Mouse (Mus musculus): ENCODE results near the gene Klk1b4.
"Not testable (repeated sequence)": the region's sequence is repeated elsewhere in the genome, so short reads cannot be mapped to it uniquely, and the experiment has no call there.

Gene Klk1b4

DNA sequence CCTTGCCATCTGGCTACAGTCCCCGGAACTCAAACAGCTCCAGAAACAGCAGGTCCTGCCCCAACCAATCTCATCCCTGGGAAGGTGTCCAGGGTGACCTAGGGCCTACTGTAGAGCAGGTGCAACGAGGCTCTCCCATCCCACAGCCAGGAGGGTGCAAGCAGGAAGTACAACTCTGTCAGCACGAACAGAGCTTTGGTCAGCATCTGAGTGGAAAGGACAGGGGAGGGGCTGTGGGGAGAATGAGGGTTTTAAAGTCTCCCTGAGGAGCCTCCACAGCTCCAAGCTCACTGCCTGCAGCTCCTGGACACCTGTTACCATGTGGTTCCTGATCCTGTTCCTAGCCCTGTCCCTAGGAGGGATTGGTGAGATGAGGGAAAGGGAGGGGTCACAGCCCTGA lies at the start of gene Klk1b4:
Gene Klk1b4 (plus strand): TSS at position 301 of the 400 bp plus-strand sequence.
- DNase-seq (ENCODE audit: low read depth in 1 of 2, low spot score in 2 of 2) = not testable (repeated sequence)

DNA sequence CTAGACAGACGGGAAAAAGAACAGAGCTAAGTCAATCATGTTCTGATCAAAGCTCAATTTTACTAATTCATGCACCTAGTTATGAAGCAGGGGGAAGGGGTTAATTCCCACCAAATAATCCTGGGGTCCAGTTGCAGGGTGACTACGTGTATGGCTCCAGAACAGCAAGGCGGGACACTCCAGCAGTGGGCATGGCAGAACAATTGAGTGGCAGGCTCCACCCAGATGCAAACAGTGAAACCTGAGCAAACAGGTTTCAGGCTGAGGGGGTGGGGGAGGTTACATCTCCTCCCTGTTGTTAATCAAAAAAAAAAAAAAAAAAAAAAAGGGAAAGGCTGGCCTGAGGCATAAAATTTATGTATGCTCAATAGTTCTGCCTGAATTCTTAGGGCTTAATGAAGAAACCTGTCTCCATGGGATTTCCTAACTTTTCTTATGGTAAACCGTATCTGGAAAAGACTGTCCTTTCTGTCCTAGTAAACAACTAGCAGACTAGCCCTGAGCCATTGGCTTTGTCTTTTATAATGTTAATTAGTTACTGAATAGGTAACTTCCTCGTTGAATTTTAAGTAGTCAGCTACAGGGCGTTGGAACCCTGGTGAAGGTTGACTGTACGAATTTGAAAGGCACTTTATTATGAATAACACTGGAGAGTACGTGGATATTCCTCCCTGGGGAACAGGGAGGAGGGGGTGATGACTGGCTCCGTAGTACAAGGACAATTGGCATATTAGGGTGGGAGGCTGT lies 27.8 kb upstream of the Klk1b4 start:
- no peak for DNase-seq (ENCODE audit: low read depth in 1 of 2, low spot score in 2 of 2)

DNA sequence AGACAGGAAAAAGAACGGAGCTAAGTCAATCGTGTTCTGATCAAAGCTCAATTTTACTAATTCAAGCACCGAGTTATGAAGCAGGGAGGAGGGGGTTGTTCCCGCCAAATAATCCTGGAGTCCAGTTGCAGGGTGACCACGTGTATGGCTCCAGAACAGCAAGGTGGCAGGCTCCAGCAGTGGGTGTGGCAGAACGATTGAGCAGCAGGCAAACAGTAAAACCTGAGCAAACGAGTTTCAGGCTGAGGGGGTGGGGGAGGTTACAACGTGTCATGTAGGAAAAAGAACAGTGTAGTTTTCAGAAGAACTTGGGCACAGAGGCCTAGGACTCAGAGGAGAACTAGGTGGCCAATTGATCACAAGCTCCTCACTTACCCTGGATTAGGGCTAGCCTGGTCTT lies 20.7 kb upstream of the Klk1b4 start:
- not testable (repeated sequence) for DNase-seq (ENCODE audit: low read depth in 1 of 2, low spot score in 2 of 2)

DNA sequence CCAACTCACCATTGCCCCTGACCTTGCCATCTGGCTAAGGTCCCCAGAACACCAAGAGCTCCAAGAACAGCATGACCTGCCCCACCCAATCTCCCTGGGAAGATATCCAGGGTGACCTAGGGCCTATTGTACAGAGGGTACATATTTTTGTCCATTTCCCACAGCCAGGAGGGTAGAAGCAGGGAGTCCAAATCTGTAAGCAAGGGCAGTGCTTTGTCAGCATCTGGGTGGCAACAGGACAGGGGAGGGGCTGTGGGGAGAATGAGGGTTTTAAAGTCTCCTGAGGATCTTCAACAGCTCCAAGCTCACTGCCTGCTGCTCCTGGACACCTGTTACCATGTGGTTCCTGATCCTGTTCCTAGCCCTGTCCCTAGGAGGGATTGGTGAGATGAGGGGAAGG lies 19.3 kb upstream of the Klk1b4 start, which contains the start of gene Klk1b24:
Gene Klk1b24 (plus strand): TSS at position 301 of the 400 bp plus-strand sequence.
- not testable (repeated sequence) for DNase-seq (ENCODE audit: low read depth in 1 of 2, low spot score in 2 of 2)

DNA sequence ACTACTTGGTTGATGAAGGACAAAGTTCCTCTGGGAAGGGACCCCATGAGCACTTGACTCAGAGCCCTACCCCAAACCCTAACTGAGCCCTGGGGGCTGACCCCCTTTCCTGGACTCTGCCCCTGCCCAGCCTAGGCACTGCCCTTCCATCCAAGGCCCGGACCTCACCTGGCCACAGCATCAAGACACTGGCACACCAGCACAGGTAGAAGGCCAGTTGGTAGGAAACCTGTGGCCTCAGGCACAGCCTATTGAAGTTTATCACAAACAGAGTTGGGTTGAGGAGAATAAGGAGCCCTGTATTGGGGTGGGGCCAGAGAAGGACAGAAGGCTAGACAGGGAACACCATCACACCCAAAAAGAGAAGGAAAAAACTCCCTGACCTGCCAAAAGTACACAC lies 13.8 kb upstream of the Klk1b4 start:
- not testable (repeated sequence) for DNase-seq (ENCODE audit: low read depth in 1 of 2, low spot score in 2 of 2)

DNA sequence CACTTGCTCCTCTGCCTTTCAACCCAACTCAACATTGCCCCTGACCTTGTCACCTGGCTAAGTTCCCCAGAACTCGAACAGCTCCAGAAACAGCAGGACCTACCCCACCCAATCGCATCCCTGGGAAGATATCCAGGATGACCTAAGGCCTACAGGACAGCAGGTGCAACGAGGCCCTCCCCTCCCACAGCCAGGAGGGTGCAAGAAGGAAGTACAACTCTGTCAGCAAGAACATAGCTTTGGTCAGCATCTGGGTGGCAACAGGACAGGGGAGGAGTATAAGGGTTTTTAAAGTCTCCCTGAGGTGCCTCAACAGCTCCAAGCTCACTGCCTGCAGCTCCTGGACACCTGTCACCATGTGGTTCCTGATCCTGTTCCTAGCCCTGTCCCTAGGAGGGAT lies 9.3 kb upstream of the Klk1b4 start, which contains the start of gene Klk1b3:
Gene Klk1b3 (plus strand): TSS at position 301 of the 400 bp plus-strand sequence.
- DNase-seq (ENCODE audit: low read depth in 1 of 2, low spot score in 2 of 2) = no peak

DNA sequence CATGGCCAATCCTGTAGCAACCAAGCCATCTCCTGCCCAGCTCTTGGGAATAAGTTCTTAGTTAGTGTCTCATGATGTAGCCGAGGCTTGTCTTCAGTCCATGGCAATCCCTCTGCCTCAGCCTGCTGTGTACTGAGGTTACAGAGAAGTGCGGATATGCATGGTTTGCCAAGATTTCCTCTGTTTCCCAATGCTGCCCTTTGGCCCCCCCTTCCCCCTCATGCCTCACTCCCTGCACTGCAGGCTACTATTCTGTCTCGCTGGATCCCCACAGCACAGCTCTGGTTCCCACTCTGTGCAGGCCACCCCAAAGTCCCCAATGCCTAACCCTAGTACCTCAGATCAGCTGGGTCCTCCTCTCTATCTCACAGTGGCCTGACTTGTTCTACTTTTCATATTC lies 1.1 kb downstream of the Klk1b4 start:
- no peak for DNase-seq (ENCODE audit: low read depth in 1 of 2, low spot score in 2 of 2)

DNA sequence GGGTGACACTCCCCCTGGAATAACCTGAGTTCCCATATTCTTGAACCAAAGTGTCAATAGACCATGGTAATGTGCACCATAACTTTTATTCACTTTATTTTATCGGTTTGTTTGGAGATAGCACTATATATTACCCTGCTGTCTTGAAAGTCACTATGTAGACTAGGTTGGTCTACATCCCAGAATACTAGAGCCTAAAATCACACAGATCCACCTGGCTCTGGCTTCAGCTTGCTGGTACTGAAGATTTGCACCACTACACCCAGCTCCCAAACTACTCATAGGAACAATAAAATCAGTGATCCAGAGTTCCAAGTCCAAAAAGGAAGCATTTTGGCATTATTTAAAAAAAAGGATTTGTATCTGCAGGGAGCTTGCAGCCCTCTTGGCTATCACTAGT lies 8.4 kb downstream of the Klk1b4 start, which contains the start of gene Klk1b5:
Gene Klk1b5 (plus strand): TSS at position 301 of the 400 bp plus-strand sequence.
- DNase-seq (ENCODE audit: low read depth in 1 of 2, low spot score in 2 of 2) = no peak

DNA sequence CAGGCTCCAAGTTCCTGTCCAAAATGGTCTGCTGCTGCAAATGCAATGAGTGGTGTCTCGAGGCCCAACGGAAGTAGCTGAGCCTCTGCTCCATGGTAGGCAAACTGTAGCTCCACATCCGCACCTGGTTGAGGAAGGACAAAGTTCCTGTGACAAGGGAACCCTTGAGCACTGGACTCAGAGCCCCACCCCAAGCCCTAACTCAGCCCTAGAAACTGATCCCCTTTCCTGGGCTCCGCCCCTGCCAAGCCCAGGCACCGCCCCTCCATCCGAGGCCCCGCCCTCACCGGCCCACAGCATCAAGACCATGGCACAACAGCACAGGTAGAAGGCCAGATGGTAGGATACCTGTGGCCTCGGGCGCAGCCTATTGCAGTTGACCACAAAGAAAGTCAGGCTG lies 14.4 kb downstream of the Klk1b4 start:
- not testable (repeated sequence) for DNase-seq (ENCODE audit: low read depth in 1 of 2, low spot score in 2 of 2)

DNA sequence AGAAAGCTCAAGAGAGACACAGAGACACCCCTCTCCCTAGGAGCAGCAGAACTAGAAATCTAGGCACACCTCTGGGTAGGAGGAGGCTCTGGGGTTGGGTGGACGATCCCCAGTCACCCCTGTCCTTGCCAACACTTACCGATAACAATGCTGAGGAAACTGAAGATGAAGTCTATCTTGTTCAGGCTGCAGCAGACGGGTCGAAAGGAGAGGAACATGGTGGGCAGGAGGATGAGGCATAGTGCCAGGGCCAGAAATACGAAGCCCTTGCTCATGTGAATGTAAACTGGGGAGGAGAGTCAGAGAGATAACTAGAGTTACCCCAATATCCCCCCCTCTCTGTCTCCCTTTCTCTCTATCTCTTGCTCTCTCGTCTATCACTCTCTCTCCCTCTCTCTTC lies 15.1 kb downstream of the Klk1b4 start:
- DNase-seq (ENCODE audit: low read depth in 1 of 2, low spot score in 2 of 2) = not testable (repeated sequence)

DNA sequence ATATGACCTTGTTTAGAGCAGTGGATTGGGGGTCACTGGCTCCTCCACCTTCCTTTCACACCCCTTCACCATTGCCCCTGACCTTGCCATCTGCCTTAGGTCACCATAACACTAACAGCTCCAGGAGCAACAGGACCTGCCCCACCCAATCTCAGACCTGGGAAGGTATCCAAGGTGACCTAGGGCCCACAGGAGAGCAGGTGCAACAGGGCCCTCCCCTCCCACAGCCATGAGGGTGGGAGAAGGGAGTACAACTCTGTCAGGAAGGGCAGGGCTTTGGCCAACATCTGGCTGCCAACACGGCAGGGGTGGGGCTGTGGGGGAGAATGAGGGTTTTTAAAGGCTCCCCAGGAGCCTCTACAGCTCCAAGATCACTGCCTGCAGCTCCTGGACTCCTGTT lies 17.8 kb downstream of the Klk1b4 start, which contains the start of gene Klk1:
Gene Klk1 (plus strand): TSS at position 285 of the 400 bp plus-strand sequence.
- no peak for DNase-seq (ENCODE audit: low read depth in 1 of 2, low spot score in 2 of 2)

DNA sequence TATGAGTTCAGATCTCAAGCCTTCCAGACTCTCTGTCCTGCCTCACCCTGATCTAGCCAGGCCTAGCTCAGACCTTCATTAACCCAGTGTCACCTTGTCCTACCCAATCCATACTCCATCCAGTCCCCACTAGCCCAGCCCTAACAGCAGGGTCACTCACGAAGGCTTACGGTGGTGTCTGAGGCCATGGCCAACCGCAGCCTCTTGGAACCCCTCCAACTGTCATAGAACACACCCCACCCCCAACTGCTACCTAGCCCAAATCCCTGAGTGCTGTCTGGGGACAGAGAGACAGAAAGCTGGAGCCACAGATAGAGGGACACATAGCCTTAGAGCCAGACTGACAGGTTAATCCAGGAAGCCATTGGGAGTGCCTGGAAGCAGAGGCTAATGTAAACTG lies 28.7 kb downstream of the Klk1b4 start, which contains the start of gene Gm36864:
Gene Gm36864 (plus strand): TSS at position 269 of the 400 bp plus-strand sequence.
- DNase-seq (ENCODE audit: low read depth in 1 of 2, low spot score in 2 of 2) = no peak

DNA sequence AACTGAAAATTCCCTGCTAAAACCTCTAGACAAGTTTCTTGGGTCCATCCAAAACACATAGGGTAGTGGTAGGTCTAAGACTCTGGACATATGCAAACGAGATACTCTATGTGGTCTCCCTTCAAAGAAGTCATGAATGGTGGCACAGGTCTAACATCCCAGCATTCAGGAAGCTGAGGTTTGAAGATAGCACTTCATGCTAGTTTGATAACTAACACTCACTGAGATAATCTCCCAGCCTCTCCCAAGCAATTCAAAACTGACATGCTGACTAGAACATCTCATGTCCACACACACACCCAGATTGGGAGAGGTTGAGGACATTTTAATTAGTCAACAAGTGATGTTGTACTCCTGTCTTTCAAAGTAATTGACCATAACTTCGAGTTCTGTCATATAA lies 32.7 kb downstream of the Klk1b4 start:
- DNase-seq (ENCODE audit: low read depth in 1 of 2, low spot score in 2 of 2) = no peak

DNA sequence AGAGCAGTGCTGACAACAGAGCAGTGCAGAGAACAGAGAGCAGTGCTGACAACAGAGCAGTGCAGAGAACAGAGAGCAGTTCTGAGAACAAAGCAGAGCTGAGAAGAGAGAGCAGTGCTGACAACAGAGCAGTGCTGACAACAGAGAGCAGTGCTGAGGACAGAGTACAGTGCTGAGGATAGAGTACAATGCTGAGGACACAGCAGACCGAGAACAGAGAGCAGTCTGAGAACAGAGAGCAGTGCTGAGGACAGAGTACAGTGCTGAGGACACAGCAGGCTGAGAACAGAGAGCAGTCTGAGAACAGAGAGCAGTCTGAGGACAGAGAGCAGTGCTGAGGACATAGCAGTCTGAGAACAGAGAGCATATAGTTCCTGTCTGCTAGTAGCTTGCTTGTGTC lies 33.5 kb downstream of the Klk1b4 start:
- no peak for DNase-seq (ENCODE audit: low read depth in 1 of 2, low spot score in 2 of 2)

DNA sequence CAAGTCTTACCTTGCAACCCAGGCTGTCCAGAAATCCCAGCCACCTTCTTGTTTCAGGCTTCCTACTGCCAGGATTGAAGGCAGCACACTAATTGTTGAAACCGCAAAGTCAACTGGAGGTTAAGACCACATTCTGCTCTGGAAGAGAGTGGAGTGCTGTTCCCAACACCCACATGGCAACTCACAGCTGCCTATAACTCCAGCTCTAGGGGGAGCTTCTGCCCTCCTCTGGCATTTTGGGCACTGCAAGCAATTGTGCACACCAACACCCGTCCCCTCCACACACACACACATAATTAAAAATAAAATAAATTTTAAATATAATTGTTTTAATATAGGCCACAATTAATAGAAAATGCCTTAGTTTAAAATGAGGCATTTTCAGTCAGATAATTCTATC lies 33.9 kb downstream of the Klk1b4 start:
- DNase-seq (ENCODE audit: low read depth in 1 of 2, low spot score in 2 of 2) = no peak

DNA sequence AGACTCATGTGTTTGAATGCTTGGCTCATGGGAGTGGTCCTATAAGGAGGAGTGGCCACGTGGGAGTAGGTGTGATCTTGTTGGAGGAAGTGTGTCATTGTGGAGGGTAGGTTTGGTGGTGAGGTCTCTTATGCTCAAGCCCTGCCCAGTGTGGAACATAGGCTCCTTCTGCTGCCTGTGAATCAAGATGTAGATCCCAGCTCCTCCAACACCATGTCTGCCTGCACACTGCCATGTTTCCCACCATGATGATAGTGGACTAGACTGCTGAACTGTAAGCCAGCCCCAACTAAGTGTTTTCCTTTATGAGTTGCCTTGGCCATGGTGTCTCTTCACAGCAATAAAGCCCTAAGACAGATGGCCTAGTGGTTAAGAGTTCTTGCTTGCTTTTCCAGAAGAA lies 36.8 kb downstream of the Klk1b4 start:
- DNase-seq (ENCODE audit: low read depth in 1 of 2, low spot score in 2 of 2) = no peak

DNA sequence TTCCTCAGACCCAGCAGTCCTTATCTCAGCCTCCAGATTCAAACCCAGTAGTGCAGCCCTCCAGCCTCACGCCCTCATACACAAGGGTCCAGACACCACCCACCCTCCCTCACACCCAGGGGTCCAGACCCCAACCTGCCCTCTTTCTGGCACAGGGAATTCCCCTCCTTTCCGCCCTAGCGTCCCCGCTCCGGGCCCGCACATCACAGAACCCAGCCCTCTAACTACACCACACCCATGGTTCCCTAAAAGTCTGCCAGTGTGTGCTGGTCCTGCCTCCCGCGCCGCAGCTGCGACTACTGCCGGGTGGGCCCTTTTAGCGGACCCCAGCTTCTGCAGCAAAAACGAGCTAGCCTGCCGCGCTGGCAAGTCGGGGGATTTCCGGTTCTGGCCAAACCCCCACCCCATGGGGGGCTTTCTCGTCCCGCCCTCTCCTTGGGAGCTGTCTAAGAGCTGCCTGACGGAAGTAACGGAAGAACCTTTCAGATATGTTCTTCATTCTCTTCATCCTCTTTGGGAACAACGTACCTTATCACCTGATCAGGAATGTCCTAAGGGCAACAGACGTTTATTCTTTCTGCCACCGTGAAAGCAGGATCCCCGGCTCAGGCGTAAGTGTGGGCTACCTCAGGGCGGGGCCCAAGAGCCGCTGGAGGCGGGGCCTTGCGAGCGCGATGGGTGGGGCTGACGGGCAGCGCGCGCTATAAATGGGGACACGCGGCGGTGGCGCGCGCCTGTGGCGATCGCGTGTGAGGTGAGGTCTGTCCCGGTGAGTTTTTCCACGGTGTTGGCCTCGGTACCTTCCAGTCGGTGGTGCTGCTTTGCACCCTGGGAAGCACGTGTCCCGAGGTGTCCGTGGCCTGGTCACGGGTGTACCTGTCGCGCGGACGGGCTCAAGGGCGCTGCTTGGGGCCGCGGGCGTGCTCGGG lies 39.1 kb downstream of the Klk1b4 start, which contains the start of the genes 1700028J19Rik and 2410002F23Rik:
Gene 1700028J19Rik (minus strand): TSS at position 641 of the 929 bp plus-strand sequence.
Gene 2410002F23Rik (plus strand): TSS at position 668 of the 929 bp plus-strand sequence.
- peak; percentile 66 to 88 for DNase-seq (ENCODE audit: low read depth in 1 of 2, low spot score in 2 of 2)

DNA sequence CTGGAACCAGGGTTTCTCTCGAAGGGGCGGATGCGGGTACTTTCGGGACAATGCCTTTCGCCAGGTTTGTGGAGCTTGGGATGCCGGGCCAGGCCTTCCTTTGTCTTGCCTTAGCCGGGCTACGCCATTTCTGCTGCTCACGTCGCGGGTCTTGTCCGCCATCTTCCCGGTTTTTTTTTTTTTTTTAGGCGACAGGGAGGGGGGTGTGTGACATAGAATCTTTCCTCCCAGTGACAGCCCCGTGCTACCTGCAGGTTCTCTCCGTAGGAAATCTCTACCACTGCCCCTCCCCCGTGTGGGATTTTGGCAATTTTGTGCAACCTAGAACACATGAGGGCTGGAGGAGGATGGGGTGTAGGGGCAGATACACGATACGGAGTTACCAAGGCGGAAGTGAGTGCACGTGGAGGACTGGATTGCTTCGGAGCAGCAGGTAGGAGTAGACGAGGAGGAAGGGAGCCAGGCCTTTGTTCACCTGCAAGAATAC lies 39.8 kb downstream of the Klk1b4 start:
- DNase-seq (ENCODE audit: low read depth in 1 of 2, low spot score in 2 of 2) = peak in 1 of 2 experiments; percentile 7

DNA sequence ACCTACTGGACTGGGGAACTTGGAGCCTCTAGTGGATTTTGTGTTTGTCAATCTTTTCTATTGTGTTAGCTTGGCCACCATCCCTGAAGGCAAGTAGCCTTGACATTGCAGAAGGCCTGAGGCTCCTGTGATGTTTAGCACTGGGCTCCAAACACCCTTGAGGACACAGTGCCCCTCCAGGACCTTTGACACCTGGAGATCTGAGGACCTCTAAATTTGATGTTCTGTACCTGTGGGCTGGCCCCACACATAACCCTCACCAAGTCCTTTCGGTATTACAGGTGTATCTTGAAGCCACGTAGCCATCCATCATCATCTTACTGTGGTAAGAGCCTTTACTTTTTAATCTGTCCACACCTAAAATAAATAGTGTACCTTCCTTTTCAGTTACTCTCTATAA lies 40.7 kb downstream of the Klk1b4 start:
- no peak for DNase-seq (ENCODE audit: low read depth in 1 of 2, low spot score in 2 of 2)

DNA sequence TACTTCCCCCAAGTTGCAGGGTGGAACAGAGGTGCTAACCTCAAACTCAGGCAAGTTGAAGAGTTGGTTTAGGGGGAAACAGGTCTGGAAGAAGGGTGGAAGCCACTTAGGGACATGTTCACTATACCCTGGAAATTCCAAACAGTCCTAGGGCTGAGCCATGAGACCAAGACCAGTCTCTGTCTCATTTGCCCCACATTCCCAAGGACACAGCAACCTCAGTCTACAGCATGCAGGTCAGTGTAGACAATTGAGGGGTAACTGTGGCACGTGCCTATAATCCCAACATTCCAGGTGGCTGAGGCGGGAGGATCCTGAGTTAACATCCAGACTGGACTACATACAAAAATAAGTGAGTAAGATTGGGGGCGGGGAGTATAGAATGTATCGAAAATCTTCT lies 42.0 kb downstream of the Klk1b4 start:
- no peak for DNase-seq (ENCODE audit: low read depth in 1 of 2, low spot score in 2 of 2)

DNA sequence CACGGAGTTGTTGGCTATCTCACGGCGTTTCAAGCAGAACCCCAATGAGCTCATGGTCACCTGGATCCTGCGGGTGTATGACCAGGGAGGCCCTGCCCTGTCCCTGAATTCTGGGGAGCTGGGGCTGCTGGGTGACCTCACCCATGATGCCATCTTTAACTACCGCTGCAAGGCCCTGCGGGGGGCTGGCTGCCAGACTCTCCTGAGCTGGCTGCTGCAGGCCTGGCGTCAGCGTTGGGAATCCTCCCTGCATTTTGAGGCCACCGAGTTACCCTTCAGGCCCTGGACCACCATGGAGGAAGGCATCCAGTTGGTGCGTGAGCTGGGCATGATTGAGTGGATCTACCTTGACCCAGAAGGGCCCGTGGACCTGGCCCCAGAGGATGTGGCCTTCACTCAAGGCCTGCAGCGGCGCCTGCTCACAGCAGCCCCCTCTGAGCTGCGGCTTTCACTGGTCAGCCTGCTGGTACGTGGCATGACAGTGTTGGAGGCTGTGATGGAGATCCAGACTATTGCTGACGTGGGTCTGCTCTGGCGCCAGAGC lies 43.6 kb downstream of the Klk1b4 start:
- DNase-seq (ENCODE audit: low read depth in 1 of 2, low spot score in 2 of 2) = not testable (repeated sequence)

Data from monocyte, adult 2 months (primary cell).